Mouse (Mus musculus): ENCODE measurements around the gene Raver2.

DNA sequence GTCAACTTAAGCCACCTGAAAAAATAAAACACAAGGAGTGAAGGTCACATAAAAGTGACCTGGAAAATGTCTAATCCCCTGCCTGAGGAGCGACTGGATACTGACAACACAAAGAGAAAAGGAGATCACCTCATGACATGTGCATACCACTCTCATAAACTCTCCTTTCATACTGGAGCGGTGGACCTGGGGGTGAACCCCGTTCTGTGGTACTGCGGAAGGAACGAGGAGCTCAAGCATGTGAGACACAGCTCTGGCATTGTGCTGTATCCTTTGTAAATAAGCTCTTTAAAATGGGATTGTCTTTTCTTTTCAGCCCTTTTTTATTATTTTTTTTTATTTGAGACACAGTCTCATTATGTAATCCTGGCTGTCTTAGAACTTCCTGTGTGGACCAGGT is 111.9 kb downstream of the Raver2 start:
- no peak for TF ChIP-seq POLR2A (IDR thresholded peaks at IDR 0.05; ENCODE audit: extremely low read depth, insufficient read depth, low read length)
- TF ChIP-seq CTCF (IDR thresholded peaks at IDR 0.05; ENCODE audit: extremely low read depth, insufficient read depth, low read length): no peak
